Mouse (Mus musculus) brain, embryonic 14.5 days (tissue): ENCODE data around the gene Il23a.

ENCODE experiments used
- CTCF ChIP-seq: fragments of 200-500 bp; IDR thresholded peaks from 2 replicates; pipeline ENCODE4 v1.5.1; 2012; ENCODE audit warnings: inconsistent platforms, mild to moderate bottlenecking, moderate library complexity, borderline replicate concordance; ENCODE audit not compliant: insufficient read depth, insufficient read length; ENCODE audit errors: extremely low read depth
- POLR2A ChIP-seq: fragments of 200-500 bp; IDR thresholded peaks from 2 replicates; pipeline ENCODE4 v1.6.1; 2012; ENCODE audit warnings: mild to moderate bottlenecking, inconsistent platforms, borderline replicate concordance; ENCODE audit not compliant: poor library complexity, insufficient read depth, insufficient read length, severe bottlenecking; ENCODE audit errors: extremely low read depth

GRCm38 (mm10) chr10:128315578-128315977, 17.0 kb upstream of the Il23a start:
- TF ChIP-seq CTCF, result no peak
- no peak for TF ChIP-seq POLR2A
